Mouse (Mus musculus) liver, embryonic 14.5 days (tissue): ENCODE measurements around the gene Gpr153.

Experiments used
- CTCF ChIP-seq: IDR thresholded peaks from 2 replicates; pipeline ENCODE4 v1.5.1; 2016; ENCODE audit warnings: antibody characterized with exemption, low read depth, control low read depth
- EP300 ChIP-seq: IDR thresholded peaks from 2 replicates; pipeline ENCODE4 v1.6.1; 2016; ENCODE audit warnings: antibody characterized with exemption, low read depth

DNA sequence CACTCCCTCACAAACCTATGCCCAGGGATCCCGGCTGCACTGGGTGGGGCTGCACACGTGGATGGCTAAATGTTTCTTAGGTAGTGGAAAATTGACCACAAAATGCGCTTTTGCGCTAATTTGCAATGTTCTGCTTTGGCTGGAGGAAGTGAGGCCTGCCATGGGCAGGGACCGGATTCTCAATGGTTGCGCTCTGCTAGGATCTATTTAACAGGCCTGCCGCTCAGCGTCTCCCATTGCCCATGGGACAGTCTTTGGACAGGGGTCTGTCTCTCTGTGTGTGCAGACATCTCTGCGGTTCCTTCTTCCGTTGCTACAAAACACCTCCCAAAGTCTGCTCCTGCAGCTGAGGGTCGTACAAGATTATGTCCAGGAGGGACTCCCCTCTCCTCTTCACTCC is 17.0 kb downstream of the Gpr153 start:
- TF ChIP-seq CTCF (no peak), EP300 (no peak)
